Mouse (Mus musculus) embryonic fibroblast, embryonic 13.5 days (primary cell): ENCODE data around the gene Sipa1.

Source experiments
- CTCF ChIP-seq: IDR thresholded peaks from 2 replicates; pipeline ENCODE4 v1.5.1; 2011; ENCODE audit warnings: mild to moderate bottlenecking, control low read depth, low read length, moderate library complexity, borderline replicate concordance; ENCODE audit not compliant: insufficient read depth
- POLR2A ChIP-seq: IDR thresholded peaks from 2 replicates; pipeline ENCODE4 v1.6.1; 2011; ENCODE audit warnings: low read depth, mild to moderate bottlenecking, control low read depth, low read length, moderate library complexity

DNA sequence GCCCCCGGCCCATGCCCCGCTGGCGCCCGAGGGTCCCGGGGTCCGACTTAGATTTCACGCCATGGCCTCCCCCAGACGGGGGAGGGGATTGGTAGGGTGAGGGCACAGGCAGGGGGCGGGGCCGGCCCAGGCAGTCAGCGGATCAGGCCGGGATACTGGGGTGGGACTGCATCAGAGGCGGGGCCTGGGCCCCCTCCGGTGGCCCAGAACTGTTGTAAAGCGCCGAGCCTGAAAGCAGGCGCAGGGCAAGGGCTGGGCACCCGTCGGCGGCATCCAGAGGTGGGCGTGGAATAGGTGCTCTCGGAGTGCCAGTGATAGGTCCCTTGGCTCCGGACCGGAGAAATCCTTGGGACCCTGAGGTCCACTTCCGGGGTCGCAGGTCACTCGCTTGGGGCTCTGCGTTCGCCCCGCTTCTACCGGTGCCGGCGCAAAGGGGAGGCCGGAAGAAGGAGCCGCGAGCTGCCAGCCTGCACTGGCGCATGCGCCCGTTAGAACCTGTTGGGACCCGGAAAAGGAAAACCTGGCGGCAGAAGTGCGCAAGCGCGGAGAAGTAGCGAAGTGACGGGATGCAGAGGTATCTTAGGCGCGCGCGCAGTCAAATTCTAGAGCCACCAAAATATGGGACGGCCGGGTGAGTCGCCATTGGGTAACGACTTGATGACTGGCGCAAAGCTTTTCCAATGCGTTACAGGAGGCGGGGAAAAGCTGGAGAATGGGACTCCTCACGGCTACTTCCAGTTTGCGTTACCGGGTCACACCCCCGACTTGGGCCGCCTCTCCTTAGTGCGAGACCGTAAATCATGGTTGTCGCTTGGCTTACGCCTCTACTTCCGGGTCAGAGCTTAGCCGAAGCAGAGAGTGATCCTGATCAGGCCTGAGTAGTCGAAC is 24.9 kb upstream of the Sipa1 start, which contains the start of the genes Map3k11 and Pcnx3:
- TF ChIP-seq CTCF (no peak), POLR2A (peak; percentile 54; the same call in 1 of the 2 replicates)
